Mouse (Mus musculus): ENCODE measurements around the gene Rad54l2.

Gene Rad54l2

GRCm38 (mm10) chr9:106676571-106676970, 112.4 kb downstream of the Rad54l2 start:
- no peak for DNase-seq (ENCODE audit: low spot score)

GRCm38 (mm10) chr9:106675965-106676364, 113.0 kb downstream of the Rad54l2 start:
- no peak for DNase-seq (ENCODE audit: low spot score)

GRCm38 (mm10) chr9:106675480-106675879, 113.5 kb downstream of the Rad54l2 start:
- peak; percentile 85 for DNase-seq (ENCODE audit: low spot score)

GRCm38 (mm10) chr9:106673860-106674259, 115.1 kb downstream of the Rad54l2 start:
- DNase-seq (ENCODE audit: low spot score) = no peak

GRCm38 (mm10) chr9:106664856-106665255, 124.1 kb downstream of the Rad54l2 start:
- no peak for DNase-seq (ENCODE audit: low spot score)

- no peak for DNase-seq (ENCODE audit: low spot score)
These were observed 124.6 kb downstream of the Rad54l2 start for GRCm38 (mm10) chr9:106664433-106664832.

- DNase-seq (ENCODE audit: low spot score) = no peak
These were observed 125.8 kb downstream of the Rad54l2 start for GRCm38 (mm10) chr9:106663200-106663599.

GRCm38 (mm10) chr9:106659935-106660334, 129.1 kb downstream of the Rad54l2 start:
- no peak for DNase-seq (ENCODE audit: low spot score)

- no peak for DNase-seq (ENCODE audit: low spot score)
These were observed 129.6 kb downstream of the Rad54l2 start for GRCm38 (mm10) chr9:106659441-106659840.

GRCm38 (mm10) chr9:106657592-106657991, 131.4 kb downstream of the Rad54l2 start:
- no peak for DNase-seq (ENCODE audit: low spot score)

GRCm38 (mm10) chr9:106656820-106657219, 132.2 kb downstream of the Rad54l2 start:
- DNase-seq (ENCODE audit: low spot score) = no peak

GRCm38 (mm10) chr9:106655884-106656720, 132.9 kb downstream of the Rad54l2 start, which contains the start of gene Grm2:
Grm2 (minus strand) TSS chr9:106656082.
- DNase-seq (ENCODE audit: low spot score) = no peak

- peak; percentile 25 for DNase-seq (ENCODE audit: low spot score)
These were observed 136.3 kb downstream of the Rad54l2 start for GRCm38 (mm10) chr9:106652720-106653119.

- no peak for DNase-seq (ENCODE audit: low spot score)
These were observed 141.8 kb downstream of the Rad54l2 start for GRCm38 (mm10) chr9:106647226-106647625.

GRCm38 (mm10) chr9:106645684-106646271, 143.2 kb downstream of the Rad54l2 start:
- no peak for DNase-seq (ENCODE audit: low spot score)

GRCm38 (mm10) chr9:106643787-106644186, 145.2 kb downstream of the Rad54l2 start:
- no peak for DNase-seq (ENCODE audit: low spot score)

- peak; percentile 71 for DNase-seq (ENCODE audit: low spot score)
These were observed 145.9 kb downstream of the Rad54l2 start for GRCm38 (mm10) chr9:106643128-106643527.

GRCm38 (mm10) chr9:106641346-106641745, 147.6 kb downstream of the Rad54l2 start:
- no peak for DNase-seq (ENCODE audit: low spot score)

GRCm38 (mm10) chr9:106638154-106638553, 150.8 kb downstream of the Rad54l2 start:
- DNase-seq (ENCODE audit: low spot score) = no peak
